Mouse (Mus musculus) yolk sac, embryonic 10.5 days (tissue): ENCODE results near the gene Tdg.
"Not testable (repeated sequence)": the region's sequence is repeated elsewhere in the genome, so short reads cannot be mapped to it uniquely, and the experiment has no call there.

Experiments
- DNase-seq: peaks from one replicate; pipeline ENCODE4 v3.0.0-alpha.2; 2017; ENCODE audit warnings: low spot score

Tdg gene

DNA sequence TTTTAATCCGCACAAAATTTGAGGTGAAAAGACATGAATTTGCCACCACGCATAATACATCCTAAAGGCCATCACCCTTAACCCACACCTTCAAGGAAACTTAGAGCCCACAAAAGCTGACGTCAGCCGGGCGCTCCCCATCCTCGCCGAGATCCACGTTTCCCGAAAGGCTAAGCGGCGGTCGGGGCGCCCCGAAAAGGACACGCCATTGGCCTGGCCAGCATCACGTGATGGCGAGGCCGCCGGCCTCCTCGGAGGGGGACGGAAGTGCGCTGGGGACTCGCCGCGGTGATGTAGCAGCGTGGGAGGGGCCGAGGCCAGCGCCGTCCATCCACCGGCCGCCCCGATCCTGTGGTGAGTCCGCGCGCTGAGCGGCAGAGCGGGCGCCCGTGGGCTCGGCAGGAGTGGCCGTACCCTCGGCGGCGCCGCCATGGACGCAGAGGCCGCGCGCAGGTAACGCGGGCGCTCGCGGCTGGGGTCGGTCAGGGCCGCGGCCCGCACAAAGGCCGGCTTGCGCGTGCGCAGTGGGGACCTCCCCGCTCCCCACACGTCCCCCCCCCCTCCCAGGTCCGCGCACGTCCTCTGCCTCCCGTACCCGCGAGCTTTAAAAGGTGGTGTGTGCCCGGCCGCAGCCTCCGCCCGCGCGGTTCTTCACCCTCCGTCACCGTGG lies at the start of gene Tdg:
TSS of gene Tdg (plus strand) at position 243 of the 670 bp plus-strand sequence.
- peak; percentile 91 for DNase-seq

DNA sequence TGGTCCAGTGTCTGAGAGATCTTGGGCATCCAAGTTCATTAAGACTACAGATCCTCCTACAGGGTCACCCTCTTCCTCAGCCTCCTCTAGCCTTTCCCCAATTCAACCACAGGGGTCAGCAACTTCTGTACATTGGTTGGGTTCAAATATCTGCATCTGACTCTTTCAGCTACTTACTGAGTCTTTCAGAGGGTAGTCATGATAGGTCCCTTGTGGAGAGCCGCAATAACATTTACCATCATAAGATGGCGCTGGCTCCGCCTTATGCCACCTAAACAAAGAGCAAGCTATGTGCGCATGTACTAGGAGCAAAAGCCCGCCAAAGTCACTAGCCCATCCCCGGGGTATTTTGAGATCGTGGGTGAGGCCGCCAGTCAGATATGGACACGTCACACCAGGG lies 40.0 kb upstream of the Tdg start:
- not testable (repeated sequence) for DNase-seq

DNA sequence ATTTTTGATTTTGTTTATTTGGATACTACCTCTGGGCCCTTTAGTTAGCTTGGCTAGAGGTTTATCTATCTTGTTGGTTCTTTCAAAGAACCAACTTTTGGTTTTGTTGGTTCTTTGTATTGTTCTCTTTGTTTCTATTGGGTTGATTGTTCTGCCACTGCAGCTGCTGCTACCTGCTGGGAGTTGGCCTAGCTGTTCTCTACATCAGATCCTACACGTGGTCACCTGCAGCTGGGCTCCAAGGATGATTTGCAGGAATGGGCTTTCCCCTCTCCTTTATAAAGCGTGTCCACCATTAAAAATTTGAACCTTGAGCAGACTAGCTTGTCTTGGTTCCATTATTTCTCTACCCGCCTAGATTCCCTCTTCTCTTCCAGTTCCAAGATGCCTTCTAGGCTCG lies 35.2 kb upstream of the Tdg start:
- DNase-seq, result not testable (repeated sequence)

DNA sequence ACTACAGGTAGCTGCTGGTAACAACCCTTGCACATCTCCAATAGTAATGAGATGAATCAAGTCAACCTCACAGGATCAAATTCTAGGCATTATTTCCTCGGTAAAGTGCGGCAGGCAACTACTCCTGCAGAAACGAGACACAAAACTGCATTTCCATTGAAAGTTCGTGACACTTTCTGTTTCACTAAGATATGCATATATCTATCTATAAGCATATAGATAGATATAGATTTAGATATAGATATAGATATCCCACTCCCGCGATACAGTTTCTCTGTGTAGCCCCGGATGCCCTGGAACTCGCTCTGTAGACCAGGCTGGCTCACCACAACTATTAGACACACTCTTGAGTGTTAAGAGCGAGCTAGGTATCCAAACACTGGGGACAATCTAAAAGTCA lies 7.4 kb upstream of the Tdg start:
- DNase-seq, result peak; percentile 15

DNA sequence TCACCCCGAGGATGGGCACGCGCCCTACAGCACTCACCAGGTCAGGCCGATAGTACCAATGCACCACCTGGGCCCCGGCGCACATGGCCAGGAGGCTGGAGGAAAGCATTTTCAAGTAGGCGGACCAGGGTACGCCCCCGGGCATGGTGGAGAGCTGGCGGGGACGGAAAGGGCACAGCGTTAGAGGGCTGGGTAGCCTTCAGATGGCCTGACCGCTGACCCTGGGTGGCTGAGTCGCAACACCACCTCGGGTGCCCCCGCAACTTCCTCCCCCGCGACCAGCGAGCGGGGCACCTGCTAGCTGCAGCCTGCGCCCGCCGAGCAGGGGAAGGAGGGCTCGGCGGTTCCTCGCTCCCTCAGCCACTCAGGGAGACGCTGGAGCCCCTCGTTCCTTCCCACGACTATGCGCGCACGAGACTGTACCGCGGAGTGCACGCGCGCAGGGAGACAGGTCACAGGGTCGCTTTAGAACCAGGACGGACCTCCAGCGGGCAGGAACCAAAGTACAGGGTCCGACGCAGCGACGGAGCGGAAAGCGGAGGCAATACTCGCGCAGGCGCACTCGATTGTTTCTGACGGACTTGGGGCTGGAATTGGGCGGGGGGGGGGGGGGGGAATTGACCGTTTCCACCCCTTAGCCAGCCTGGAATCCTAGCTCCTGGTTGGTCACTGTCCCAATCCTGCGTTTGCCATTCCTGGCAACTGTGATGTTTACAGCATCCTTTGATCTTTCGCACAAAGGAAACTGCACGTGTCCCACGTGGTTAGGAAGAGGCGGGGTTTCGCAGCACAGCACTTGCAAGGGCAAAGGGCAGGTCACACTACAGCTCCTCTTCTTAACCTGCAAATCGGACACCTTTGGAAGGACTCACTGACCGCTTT lies 6.7 kb upstream of the Tdg start, which contains the start of gene 1190007I07Rik:
TSS of gene 1190007I07Rik (minus strand) at position 558 of the 882 bp plus-strand sequence.
- DNase-seq, result peak; percentile 94

GRCm38 (mm10) chr10:82623553-82623932 lies 6.1 kb upstream of the Tdg start:
- not testable (repeated sequence) for DNase-seq

GRCm38 (mm10) chr10:82629111-82629585 lies 480 bp upstream of the Tdg start:
- DNase-seq, result no peak

GRCm38 (mm10) chr10:82630497-82630896 lies 869 bp downstream of the Tdg start:
- no peak for DNase-seq

- no peak for DNase-seq
Measured at GRCm38 (mm10) chr10:82631133-82631532, 1.5 kb downstream of the Tdg start.

GRCm38 (mm10) chr10:82632496-82633280 lies 3.1 kb downstream of the Tdg start:
- no peak for DNase-seq

DNA sequence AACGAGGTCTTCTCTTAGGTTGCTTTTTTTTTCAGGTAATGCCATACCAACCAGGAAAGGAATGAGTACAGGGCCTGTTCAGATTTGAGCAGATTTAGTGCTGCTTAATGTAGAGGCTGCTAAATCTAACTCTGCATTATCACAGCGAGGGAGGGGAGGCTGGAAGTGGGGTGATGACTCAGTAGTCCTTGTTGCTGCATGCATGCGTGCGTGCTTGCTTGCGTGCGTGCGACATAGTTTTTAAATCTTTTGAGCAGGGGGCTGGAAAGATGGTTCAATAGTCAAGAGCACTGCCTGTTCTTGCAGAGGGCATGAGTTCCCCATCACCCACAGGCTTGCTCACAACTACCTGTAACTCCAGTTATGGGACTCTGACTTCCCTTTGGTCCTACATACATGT lies 4.7 kb downstream of the Tdg start:
- no peak for DNase-seq

DNA sequence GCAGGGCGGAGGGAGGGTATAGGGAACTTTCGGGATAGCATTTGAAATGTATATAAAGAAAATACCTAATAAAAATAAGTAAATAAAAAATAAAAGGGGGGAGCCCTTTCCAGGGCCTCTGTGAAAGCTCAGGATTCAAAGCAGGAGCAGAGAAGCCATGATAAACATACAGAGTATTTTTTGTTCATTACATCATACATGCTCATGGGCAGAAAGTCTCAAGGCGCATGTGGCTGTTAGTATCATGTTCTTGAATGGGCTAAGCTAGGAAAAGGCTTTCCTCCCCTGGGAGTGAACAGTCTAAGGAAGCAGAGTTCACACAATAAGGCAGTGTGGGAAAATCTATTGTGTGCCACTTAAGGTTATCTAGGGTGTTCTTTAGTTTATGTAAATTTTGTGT lies 6.7 kb downstream of the Tdg start:
- DNase-seq, result no peak

- DNase-seq, result no peak
Measured at GRCm38 (mm10) chr10:82639032-82639698, 9.5 kb downstream of the Tdg start.

DNA sequence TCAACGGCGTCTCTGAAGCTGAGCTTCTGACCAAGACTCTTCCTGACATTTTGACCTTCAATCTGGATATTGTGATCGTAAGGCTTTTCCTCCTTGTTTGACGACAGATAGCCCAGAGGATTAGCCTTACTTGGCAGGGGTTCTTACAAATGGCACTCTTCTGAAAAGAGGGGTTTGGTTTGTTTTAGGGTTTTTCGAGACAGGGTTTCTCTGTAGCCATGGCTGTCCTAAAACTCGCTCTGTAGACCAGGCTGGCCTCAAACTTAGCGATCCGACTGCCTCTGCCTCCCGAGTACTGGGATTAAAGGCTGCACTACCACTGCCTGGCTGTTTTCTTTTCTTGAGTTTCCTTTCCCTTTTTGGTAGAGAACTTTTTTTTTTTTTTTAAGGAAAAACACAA lies 11.9 kb downstream of the Tdg start:
- no peak for DNase-seq

- no peak for DNase-seq
Measured at GRCm38 (mm10) chr10:82646083-82646482, 16.5 kb downstream of the Tdg start.

DNA sequence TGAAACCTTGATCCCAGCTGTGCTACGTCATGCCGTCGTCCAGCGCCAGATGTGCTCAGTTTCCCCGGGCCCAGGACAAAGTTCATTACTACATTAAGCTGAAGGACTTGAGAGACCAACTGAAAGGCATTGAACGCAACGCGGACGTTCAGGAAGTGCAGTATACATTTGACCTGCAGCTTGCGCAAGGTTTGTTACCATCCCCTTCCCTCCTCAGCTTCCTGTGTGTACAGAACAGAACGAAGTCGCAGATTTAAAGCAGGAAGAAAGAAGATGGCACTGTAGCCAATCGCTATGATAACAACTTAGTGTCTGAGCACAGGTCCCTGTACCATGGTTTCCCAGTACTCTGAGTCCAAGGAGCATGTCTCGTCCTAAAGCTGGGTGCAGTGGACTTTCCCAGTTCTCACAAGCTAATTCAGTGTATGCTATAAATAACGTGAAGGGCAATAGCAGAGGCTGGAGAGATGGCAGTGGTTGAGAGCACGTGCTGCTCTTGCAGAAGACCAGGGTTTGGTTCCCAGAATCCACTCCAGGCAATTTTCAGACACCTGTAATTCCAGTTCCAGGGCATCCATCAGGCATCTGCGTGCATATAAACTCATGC lies 17.7 kb downstream of the Tdg start:
- no peak for DNase-seq

DNA sequence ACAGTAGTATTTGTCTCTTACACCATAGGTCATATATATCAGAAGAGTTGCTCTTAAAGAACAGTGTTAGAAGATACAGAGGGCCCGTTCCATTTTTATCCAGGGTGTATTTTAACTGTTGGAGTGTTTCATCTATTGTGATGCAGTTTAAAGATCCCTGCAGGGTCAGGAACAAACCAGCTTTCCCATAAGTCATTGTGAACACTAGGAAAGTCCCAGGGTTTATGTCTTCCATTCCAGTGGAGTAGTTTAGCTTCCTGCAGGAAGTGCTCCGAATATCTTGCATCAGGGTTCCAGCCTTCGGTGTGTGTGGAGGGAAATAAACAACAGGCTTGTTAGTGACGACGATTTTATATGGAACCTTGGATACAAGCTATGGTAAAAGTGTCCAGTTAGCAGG lies 21.6 kb downstream of the Tdg start:
- DNase-seq, result no peak

GRCm38 (mm10) chr10:82652625-82653024 lies 23.0 kb downstream of the Tdg start:
- no peak for DNase-seq

- no peak for DNase-seq
Measured at GRCm38 (mm10) chr10:82654581-82654980, 25.0 kb downstream of the Tdg start.

DNA sequence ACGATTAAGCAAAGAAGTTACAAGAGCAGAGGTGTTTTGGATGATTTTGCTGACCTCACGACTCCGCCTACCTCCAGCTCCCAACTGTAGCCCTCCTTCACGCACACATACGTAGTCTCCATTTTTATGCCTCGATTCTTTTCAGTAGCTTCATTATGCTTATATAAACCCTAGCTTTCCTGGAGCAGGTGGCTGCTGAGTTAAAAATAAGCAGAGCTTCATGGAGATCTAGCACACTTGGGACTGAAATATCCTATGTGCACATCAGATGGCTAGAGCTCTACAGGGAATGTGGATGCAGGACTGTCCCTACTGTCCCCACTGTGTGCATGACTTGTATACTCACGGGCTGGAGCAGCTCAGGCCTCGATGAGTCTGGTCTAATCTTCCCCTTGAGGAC lies 32.2 kb downstream of the Tdg start:
- DNase-seq, result no peak

DNA sequence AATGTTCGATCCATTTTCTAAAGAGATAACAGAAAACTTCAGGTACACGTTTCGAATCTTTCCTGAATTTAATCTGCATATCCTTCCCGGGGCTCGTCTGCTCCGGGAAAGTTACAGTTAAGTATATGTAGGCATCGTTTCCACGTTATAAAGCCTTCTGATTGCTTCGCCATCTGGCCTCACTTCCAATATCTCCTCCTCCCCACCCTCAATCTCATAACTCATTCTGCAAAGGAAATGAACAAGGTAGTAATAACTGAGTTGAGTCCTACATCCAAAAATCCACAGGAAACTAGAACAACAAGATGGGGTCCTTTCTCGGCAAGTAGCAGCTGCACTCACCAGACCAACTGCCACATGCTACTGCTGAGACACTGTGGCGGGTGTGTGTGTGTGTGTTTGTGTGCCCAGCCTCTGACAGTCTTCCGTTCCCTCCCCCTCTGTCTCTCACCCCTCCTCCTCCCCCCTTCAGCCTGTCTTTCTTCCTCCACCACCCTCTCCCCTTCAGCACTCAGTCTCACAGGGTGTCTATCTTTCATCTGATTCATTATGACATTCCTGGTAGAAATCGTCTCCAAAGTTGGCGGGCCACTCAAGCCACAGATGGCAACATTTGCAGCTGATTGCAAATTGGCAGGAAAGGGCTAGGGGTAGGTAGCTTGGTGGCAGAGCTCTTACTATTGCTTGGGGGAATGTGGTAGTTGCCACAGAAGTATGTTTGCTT lies 32.8 kb downstream of the Tdg start:
- no peak for DNase-seq
